Comparison of ENCODE assay signal across 22 mouse cellular contexts in the genomic region with DNA sequence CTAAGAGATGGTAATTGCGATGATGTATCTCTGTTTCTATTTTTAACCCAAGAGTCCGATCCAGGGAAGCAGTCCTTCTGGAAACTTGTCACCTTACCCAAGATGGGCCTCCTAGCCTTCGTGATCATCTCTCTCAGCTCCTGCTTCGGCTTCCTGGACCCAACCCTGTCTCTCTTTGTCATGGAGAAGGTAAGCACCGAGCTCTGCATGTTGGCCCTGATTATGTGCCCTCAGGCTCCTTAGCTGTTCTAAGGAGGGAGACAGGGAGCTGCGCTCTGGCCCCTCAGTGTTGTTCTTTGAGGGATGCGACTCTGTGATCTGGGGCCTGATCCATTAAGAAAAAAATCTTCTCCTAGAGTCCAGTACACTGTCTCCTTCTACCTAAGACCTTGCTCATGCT. TPM values are rescaled to one million over a fixed set of nuclear protein-coding genes. Genes with fewer than 3 reads are reported as not detected.
"Had no signal": no experiment of that assay in that cellular context is flagged by ENCODE, and none has a peak within 500 bp of the region (broad histone marks: within the 10 kb centered on the region; RNA-seq: fewer than 3 reads in every experiment).

No protein-coding gene starts in this region.

- H3K27me3 ChIP-seq: midbrain, embryonic 12.5 days; neural tube, embryonic 13.5 days; neural tube, embryonic 15.5 days had no signal

- H3K27ac ChIP-seq: midbrain, embryonic 10.5 days; midbrain, embryonic 12.5 days; neural tube, embryonic 13.5 days; neural tube, embryonic 15.5 days had no signal

- H3K4me1 ChIP-seq: neural tube, embryonic 13.5 days; neural tube, embryonic 15.5 days had no signal

- H3K9me3 ChIP-seq: midbrain, embryonic 10.5 days; midbrain, embryonic 12.5 days; neural tube, embryonic 13.5 days; neural tube, embryonic 15.5 days had no signal

- H3K4me2 ChIP-seq: lung, embryonic 14.5 days; midbrain, embryonic 12.5 days; neural tube, embryonic 13.5 days; neural tube, embryonic 15.5 days had no signal

- DNase-seq: lung, adult 18-20 months; lung, embryonic 14.5 days; lung, postnatal 10 days; lung, postnatal 4 days; midbrain, embryonic 14.5 days; retina, postnatal 1 day; right cerebral cortex, adult 18-20 months; right cerebral cortex, postnatal 25 days; right cerebral cortex, postnatal 4 days; spleen, adult 18-20 months; thymus, adult 18-20 months; thymus, postnatal 14 days; thymus, postnatal 36 days had no signal

- H3K9ac ChIP-seq: lung, embryonic 14.5 days; midbrain, embryonic 12.5 days; neural tube, embryonic 13.5 days; neural tube, embryonic 15.5 days had no signal

- H3K4me3 ChIP-seq: midbrain, embryonic 10.5 days; midbrain, embryonic 12.5 days; myocyte; neural tube, embryonic 13.5 days; neural tube, embryonic 15.5 days had no signal

RNA-seq across cellular contexts. Expression of gene Vnn3, which starts 35.0 kb away (rescaled TPM):
- total RNA-seq: megakaryocyte-erythroid progenitor cell, adult 5-6 weeks had no signal
- polyA plus RNA-seq: lung, embryonic 14.5 days; midbrain, embryonic 10.5 days; midbrain, embryonic 12.5 days; midbrain, embryonic 14.5 days; midbrain, embryonic 16.5 days; myocyte; neural tube, embryonic 11.5 days; neural tube, embryonic 13.5 days; neural tube, embryonic 15.5 days; stomach, embryonic 14.5 days had no signal
